Mouse (Mus musculus) limb, embryonic 13.5 days (tissue): ENCODE data around the gene Spag6. TPM values are rescaled to one million over a fixed set of nuclear protein-coding genes. Genes with fewer than 3 reads are reported as not detected.

Experiments
- ATAC-seq: fragments of 200-750 bp; cut with Nextera tagmentation; 2 replicates; pipeline ENCODE4 v1.8.0; 2017; ENCODE audit warnings: low read depth, moderate number of reproducible peaks, moderate TSS enrichment; ENCODE audit not compliant: low FRiP score
- H3K27ac ChIP-seq: fragments of 300-500 bp; sonication (generic); 2 replicates; pipeline ENCODE4 v1.5.1; 2015; ENCODE audit warnings: inconsistent platforms, mild to moderate bottlenecking, moderate library complexity
- H3K27me3 ChIP-seq: fragments of 300-500 bp; sonication (generic); 2 replicates; pipeline ENCODE4 v1.6.1; 2015; ENCODE audit warnings: mild to moderate bottlenecking, inconsistent platforms
- H3K36me3 ChIP-seq: fragments of 300-500 bp; sonication (generic); 2 replicates; pipeline ENCODE4 v1.6.1; 2015; ENCODE audit warnings: inconsistent platforms, mild to moderate bottlenecking, moderate library complexity
- H3K4me1 ChIP-seq: fragments of 300-500 bp; sonication (generic); 2 replicates; pipeline ENCODE4 v1.6.1; 2015; ENCODE audit warnings: inconsistent platforms
- H3K4me2 ChIP-seq: fragments of 300-500 bp; sonication (generic); replicated peaks from 2 replicates; pipeline ENCODE4 v1.6.1; 2015; ENCODE audit warnings: inconsistent platforms, mild to moderate bottlenecking, moderate library complexity
- H3K4me3 ChIP-seq: fragments of 300-500 bp; sonication (generic); 2 replicates; pipeline ENCODE4 v1.5.1; 2015; ENCODE audit warnings: moderate library complexity, mild to moderate bottlenecking, inconsistent platforms
- H3K9ac ChIP-seq: fragments of 300-500 bp; sonication (generic); 2 replicates; pipeline ENCODE4 v1.6.1; 2015; ENCODE audit warnings: mild to moderate bottlenecking, inconsistent platforms
- H3K9me3 ChIP-seq: fragments of 300-500 bp; sonication (generic); 2 replicates; pipeline ENCODE4 v1.6.1; 2016; ENCODE audit warnings: inconsistent platforms
- WGBS: fragments of 180-500 bp; shearing (Covaris S2); methylation state at CpG from one replicate; pipeline ENCODE4 v1.1.7; 2015; 5-methylcytosine and 5-hydroxymethylcytosine counted together
- polyA plus RNA-seq: library from polyadenylated mRNA; unstranded; fragments of >200 nt; fragmentation: Nextera tagmentation; extraction: Ambion mirVana; gene quantifications from 2 replicates; pipeline ENCODE4 v1.2.1, GENCODE M21; 2015

Gene Spag6
- polyA plus RNA-seq, 1 experiment from 2014 or later = not detected

- Histone ChIP-seq H3K9me3 (no peaks in the 10 kb centered on the region), H3K4me2 (no peak overlapping the region), H3K27me3 (no peaks in the 10 kb centered on the region), H3K4me1 (no peaks in the 10 kb centered on the region), H3K9ac (no peak overlapping the region), H3K4me3 (no peak overlapping the region), H3K27ac (no peak overlapping the region), H3K36me3 (no peaks in the 10 kb centered on the region)
- 46% methylated on average over 2 of the region's 2 CpGs for WGBS
- no peak for ATAC-seq
Measured at GRCm38 (mm10) chr2:18756144-18756543, 62.3 kb downstream of the Spag6 start.

DNA sequence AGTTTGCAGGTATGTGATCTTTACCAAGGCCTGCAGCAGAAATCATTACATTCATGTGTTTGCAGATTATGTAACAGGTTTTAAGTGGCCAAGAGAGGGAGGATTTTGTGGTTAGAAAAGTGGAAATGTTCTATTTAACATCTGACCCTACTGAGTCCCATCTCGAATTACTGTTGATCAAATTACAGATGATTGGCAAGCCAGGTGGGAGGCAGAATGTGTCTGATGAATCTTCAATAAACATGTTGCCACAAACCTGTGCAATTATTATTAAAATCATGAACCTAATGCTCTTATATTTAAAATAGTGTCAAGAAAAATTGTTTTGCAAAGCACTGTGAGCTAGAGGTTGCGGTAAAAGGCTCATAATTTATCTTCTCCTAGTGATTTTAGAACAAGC is 71.0 kb downstream of the Spag6 start:
- Histone ChIP-seq H3K36me3 (no peaks in the 10 kb centered on the region), H3K9me3 (no peaks in the 10 kb centered on the region), H3K4me1 (peaks cover 7% of the 10 kb centered on the region), H3K27me3 (no peaks in the 10 kb centered on the region), H3K27ac (no peak overlapping the region), H3K4me3 (no peak overlapping the region), H3K4me2 (no peak overlapping the region), H3K9ac (no peak overlapping the region)
- WGBS = 70% methylated on average over 2 of the region's 2 CpGs
- no peak for ATAC-seq

GRCm38 (mm10) chr2:18765481-18766249 is 71.8 kb downstream of the Spag6 start:
- Histone ChIP-seq H3K36me3 (no peaks in the 10 kb centered on the region), H3K4me1 (peaks cover 7% of the 10 kb centered on the region), H3K9me3 (no peaks in the 10 kb centered on the region), H3K4me2 (peak overlapping the region; percentile 74), H3K27ac (no peak overlapping the region), H3K4me3 (no peak overlapping the region), H3K9ac (no peak overlapping the region), H3K27me3 (no peaks in the 10 kb centered on the region)
- no peak for ATAC-seq
- WGBS = 64% methylated on average over 12 of the region's 12 CpGs

GRCm38 (mm10) chr2:18766441-18766820 is 72.6 kb downstream of the Spag6 start:
- H3K9ac ChIP-seq = peak overlapping the region; percentile 95
- H3K4me1 ChIP-seq = peaks cover 7% of the 10 kb centered on the region
- ATAC-seq = 0 out of 2 replicates have a peak, but pooled peaks have one; percentile 5
- peak overlapping the region; percentile 97 for H3K27ac ChIP-seq
- 39% methylated on average over 4 of the region's 4 CpGs for WGBS
- H3K9me3 ChIP-seq = 0 out of 2 replicates have a peak, but pooled peaks cover 4% of the 10 kb centered on the region
- H3K27me3 ChIP-seq = no peaks in the 10 kb centered on the region
- no peaks in the 10 kb centered on the region for H3K36me3 ChIP-seq
- H3K4me2 ChIP-seq = peak overlapping the region; percentile 74
- H3K4me3 ChIP-seq = peak overlapping the region; percentile 69

DNA sequence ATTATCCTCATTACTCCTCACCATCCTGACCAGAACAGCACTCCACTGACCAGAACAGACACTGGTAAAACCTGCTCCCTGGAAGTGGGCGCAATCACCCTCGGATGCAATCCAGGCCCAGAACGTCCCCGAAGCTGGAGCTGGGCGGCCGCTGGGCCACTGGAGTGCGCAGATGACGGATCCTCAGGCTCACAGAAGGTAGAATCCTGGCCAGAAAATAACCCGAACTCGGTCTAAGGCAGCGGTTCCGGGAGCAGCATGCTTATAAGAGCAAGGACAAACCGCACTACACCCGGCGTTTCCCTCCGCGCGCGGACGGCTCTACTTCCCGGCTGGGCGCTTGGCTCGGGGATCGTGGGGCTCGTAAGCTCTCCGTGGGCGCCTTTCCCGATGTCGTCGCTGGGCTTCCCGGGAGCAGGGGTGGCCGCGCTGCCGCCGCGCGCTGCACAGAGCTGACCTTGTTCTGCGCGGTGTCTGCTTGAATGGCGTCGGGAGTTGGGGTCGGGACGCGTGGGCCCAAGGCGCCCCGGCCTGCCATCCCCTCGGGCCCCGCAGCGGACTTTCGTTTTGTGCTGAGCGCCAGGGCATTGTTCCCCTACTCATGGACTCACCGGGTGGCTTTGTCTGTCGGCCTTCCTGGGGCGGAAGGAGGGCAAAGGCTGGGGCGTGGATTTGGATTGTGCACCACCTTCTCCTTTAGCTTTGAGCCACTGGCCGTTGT is 73.1 kb downstream of the Spag6 start:
- Histone ChIP-seq H3K4me2 (peak overlapping the region; percentile 74), H3K36me3 (no peaks in the 10 kb centered on the region), H3K4me3 (peak overlapping the region; percentile 69), H3K4me1 (peaks cover 7% of the 10 kb centered on the region), H3K27me3 (no peaks in the 10 kb centered on the region), H3K27ac (peak overlapping the region; percentile 97), H3K9me3 (0 out of 2 replicates have a peak, but pooled peaks cover 5% of the 10 kb centered on the region), H3K9ac (peak overlapping the region; percentile 95)
- under 1% methylated on average over 56 of the region's 56 CpGs for whole genome bisulfite sequencing
- ATAC-seq = peak; percentile 92

GRCm38 (mm10) chr2:18768414-18768813 is 74.6 kb downstream of the Spag6 start:
- Histone ChIP-seq H3K9ac (no peak overlapping the region), H3K36me3 (no peaks in the 10 kb centered on the region), H3K9me3 (0 out of 2 replicates have a peak, but pooled peaks cover 5% of the 10 kb centered on the region), H3K4me2 (no peak overlapping the region), H3K4me1 (peaks cover 7% of the 10 kb centered on the region), H3K27ac (no peak overlapping the region), H3K4me3 (no peak overlapping the region), H3K27me3 (no peaks in the 10 kb centered on the region)
- 88% methylated on average over 2 of the region's 2 CpGs for WGBS
- ATAC-seq = no peak

DNA sequence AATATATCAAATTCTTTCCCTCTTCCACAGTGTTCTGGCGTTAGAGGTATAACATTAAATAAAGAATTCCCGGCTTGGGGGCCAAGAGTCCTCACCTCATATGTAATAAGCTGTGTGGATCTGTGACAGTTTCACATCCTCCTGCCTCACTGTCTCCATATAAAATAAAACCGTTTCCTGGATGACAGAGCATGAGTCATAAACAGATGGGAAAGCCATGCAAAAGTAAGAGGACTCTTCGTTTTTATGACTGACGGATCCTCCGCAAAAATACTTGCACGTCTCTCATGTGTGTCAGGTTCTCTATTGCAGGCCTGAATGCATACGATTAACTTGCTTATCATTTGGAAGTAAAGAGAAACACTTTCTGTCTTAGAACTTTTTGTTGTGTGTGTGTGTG is 78.6 kb downstream of the Spag6 start:
- Histone ChIP-seq H3K4me2 (no peak overlapping the region), H3K27me3 (peaks cover 18% of the 10 kb centered on the region), H3K9me3 (0 out of 2 replicates have a peak, but pooled peaks cover 5% of the 10 kb centered on the region), H3K4me1 (no peaks in the 10 kb centered on the region), H3K36me3 (no peaks in the 10 kb centered on the region), H3K9ac (no peak overlapping the region), H3K4me3 (no peak overlapping the region), H3K27ac (no peak overlapping the region)
- 72% methylated on average over 8 of the region's 8 CpGs for WGBS
- ATAC-seq = no peak

DNA sequence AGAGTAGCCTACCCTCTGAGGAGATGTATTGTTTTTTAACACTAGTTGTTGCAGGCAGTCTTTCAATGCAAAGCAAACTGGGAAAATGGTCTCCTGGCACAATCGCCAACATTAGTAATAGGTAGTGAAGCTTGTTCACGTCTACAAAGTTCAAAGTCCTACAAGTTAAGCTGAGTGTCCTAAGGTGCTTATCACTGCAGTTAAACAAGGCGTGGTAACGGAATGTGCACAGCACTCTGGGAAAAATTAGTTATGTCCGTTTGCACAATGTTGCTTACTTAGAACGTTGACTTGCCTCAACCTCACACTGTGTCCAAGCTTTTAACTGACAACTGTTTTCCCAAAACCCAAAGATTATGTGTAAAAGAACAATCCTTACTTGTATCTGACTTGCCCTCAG is 80.5 kb downstream of the Spag6 start:
- H3K9ac ChIP-seq = no peak overlapping the region
- no peak for ATAC-seq
- H3K4me2 ChIP-seq = no peak overlapping the region
- H3K27me3 ChIP-seq = peaks cover 22% of the 10 kb centered on the region
- 79% methylated on average over 6 of the region's 6 CpGs for WGBS
- no peak overlapping the region for H3K27ac ChIP-seq
- no peaks in the 10 kb centered on the region for H3K36me3 ChIP-seq
- no peak overlapping the region for H3K4me3 ChIP-seq
- H3K4me1 ChIP-seq = peaks cover 8% of the 10 kb centered on the region
- H3K9me3 ChIP-seq = 0 out of 2 replicates have a peak, but pooled peaks cover 5% of the 10 kb centered on the region

DNA sequence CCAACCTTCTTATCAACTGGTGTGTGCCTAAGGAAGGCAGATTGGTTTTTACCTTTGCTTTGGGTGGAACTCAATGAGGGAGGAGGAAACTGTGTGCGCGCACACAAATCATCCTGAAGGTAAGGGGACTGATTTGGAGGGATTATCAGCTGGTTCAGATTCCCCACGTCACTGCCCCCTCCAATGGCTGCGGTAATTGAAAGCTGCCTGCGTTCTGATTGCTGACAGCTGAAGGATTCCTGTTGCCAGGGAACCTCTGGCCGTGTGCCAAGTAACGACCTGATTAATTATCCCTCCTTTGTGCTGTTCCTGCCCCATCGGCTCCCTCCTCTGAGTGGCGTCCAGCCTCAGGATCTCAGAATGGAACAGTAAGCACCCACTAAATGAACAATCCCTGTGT is 84.4 kb downstream of the Spag6 start:
- no peak for ATAC-seq

GRCm38 (mm10) chr2:18779830-18780229 is 86.0 kb downstream of the Spag6 start:
- Histone ChIP-seq H3K4me1 (peaks cover 8% of the 10 kb centered on the region), H3K9ac (no peak overlapping the region), H3K4me3 (no peak overlapping the region), H3K27ac (no peak overlapping the region), H3K27me3 (peaks cover 24% of the 10 kb centered on the region), H3K4me2 (no peak overlapping the region), H3K36me3 (no peaks in the 10 kb centered on the region), H3K9me3 (no peaks in the 10 kb centered on the region)
- ATAC-seq = no peak
- 39% methylated on average over 3 of the region's 3 CpGs for WGBS

More for the DNA sequence above, 84.4 kb downstream of the Spag6 start:
- no peak overlapping the region for H3K4me3 ChIP-seq
- no peak overlapping the region for H3K27ac ChIP-seq
- WGBS = 6% methylated on average over 9 of the region's 9 CpGs
- H3K4me1 ChIP-seq = peaks cover 8% of the 10 kb centered on the region
- peaks cover 27% of the 10 kb centered on the region for H3K27me3 ChIP-seq
- H3K4me2 ChIP-seq = peak overlapping the region; percentile 25; the same call in 1 of the 2 replicates
- H3K9ac ChIP-seq = 0 out of 2 replicates have a peak overlapping the region, but pooled peaks have one; percentile 25
- no peaks in the 10 kb centered on the region for H3K9me3 ChIP-seq
- no peaks in the 10 kb centered on the region for H3K36me3 ChIP-seq

DNA sequence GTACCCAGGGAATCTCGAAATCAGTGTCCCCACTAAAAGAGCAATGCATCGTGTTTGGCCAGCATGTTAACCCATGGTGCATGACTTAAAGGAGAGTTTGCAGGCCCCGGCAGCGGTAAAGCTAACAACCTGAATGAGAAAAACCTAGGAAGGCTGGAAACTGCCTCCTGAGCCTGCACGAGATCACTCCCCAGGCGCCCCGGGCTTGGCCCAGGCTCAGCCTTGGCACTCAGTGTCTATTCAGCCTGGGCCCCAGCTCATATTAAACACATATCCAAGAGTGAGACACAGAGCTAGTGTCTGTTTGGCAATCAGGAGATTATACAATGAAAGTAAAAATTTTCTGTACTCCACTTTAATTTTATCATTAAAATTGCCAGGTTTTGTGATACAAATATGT is 87.5 kb downstream of the Spag6 start:
- WGBS = 82% methylated on average over 7 of the region's 7 CpGs
- Histone ChIP-seq H3K27me3 (peaks cover 15% of the 10 kb centered on the region), H3K36me3 (no peaks in the 10 kb centered on the region), H3K4me3 (no peak overlapping the region), H3K9me3 (no peaks in the 10 kb centered on the region), H3K9ac (no peak overlapping the region), H3K4me1 (peaks cover 8% of the 10 kb centered on the region), H3K27ac (no peak overlapping the region), H3K4me2 (no peak overlapping the region)
- ATAC-seq = no peak

DNA sequence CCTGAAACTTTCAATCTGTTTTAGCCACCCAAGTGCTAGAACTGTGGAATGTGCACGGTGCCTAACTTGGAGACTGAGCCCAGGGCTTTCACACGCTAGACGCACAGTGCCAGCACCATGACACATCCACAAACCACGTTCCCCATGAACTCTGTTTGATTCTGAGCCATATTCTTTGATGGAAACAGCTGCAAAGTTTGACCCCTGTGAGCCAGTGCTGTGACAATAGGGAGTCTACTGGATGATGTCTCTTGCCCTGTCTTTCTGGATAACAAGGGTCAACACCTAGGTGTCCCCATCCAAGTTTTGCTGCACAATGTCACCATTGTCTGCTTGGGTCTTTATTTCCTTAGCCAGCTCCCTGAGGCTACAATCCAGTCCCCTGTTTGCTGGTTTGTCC is 100.4 kb downstream of the Spag6 start:
- H3K4me2 ChIP-seq = no peak overlapping the region
- ATAC-seq = no peak
- H3K4me3 ChIP-seq = no peak overlapping the region
- H3K36me3 ChIP-seq = no peaks in the 10 kb centered on the region
- H3K9me3 ChIP-seq = no peaks in the 10 kb centered on the region
- no peak overlapping the region for H3K27ac ChIP-seq
- WGBS = 74% methylated on average over 4 of the region's 4 CpGs
- H3K27me3 ChIP-seq = peaks cover 33% of the 10 kb centered on the region
- no peak overlapping the region for H3K9ac ChIP-seq
- peaks cover 2% of the 10 kb centered on the region; the same call in 1 of the 2 replicates for H3K4me1 ChIP-seq
